Mouse (Mus musculus) heart, adult 2 months (tissue): ENCODE data around the gene Iffo2. TPM values are rescaled to one million over a fixed set of nuclear protein-coding genes. Genes with fewer than 3 reads are reported as not detected.

Source experiments
- DNase-seq, 2 experiments: peaks; one replicate each; pipeline ENCODE4 v3.0.0; 2021
- H3K27ac ChIP-seq: fragments of 200-600 bp; 2 replicates; pipeline ENCODE4 v1.8.1; 2022
- H3K27me3 ChIP-seq: fragments of 200-500 bp; 2 replicates; pipeline ENCODE4 v1.6.1; 2012; ENCODE audit warnings: mild to moderate bottlenecking, low read length, inconsistent platforms, mixed read lengths; ENCODE audit not compliant: control insufficient read depth, insufficient read depth
- H3K36me3 ChIP-seq: fragments of 200-500 bp; 2 replicates; pipeline ENCODE4 v1.6.1; 2012; ENCODE audit warnings: low read length, inconsistent platforms; ENCODE audit not compliant: control insufficient read depth, insufficient read depth
- H3K4me1 ChIP-seq: fragments of 200-500 bp; 2 replicates; pipeline ENCODE4 v1.6.1; 2011; ENCODE audit warnings: low read length; ENCODE audit not compliant: control insufficient read depth, insufficient read depth
- H3K4me3 ChIP-seq: fragments of 200-600 bp; 2 replicates; pipeline ENCODE4 v1.8.1; 2022
- H3K79me2 ChIP-seq: fragments of 200-500 bp; replicated peaks from 2 replicates; pipeline ENCODE4 v1.6.1; 2012; ENCODE audit warnings: mild to moderate bottlenecking, inconsistent platforms, low read length, moderate library complexity, mixed read lengths; ENCODE audit not compliant: control insufficient read depth, insufficient read depth
- H3K9ac ChIP-seq: fragments of 200-500 bp; 2 replicates; pipeline ENCODE4 v1.6.1; 2012; ENCODE audit warnings: low read depth, mild to moderate bottlenecking, control low read depth, inconsistent platforms, low read length, mixed read lengths
- CTCF ChIP-seq: fragments of 200-600 bp; IDR thresholded peaks from 2 replicates; pipeline ENCODE4 v1.8.1; 2022; ENCODE audit warnings: antibody characterized with exemption, mild to moderate bottlenecking, moderate library complexity
- EP300 ChIP-seq: fragments of 200-500 bp; IDR thresholded peaks from 2 replicates; pipeline ENCODE4 v1.6.1; 2011; ENCODE audit warnings: low read depth, low read length, control low read depth; ENCODE audit not compliant: insufficient read depth
- POLR2A ChIP-seq: fragments of 200-500 bp; IDR thresholded peaks from 2 replicates; pipeline ENCODE4 v1.6.1; 2011; ENCODE audit warnings: mild to moderate bottlenecking, low read depth, low read length, control low read depth; ENCODE audit not compliant: insufficient read depth
- WGBS: fragments of 180-500 bp; shearing (Covaris S2); methylation state at CpG from one replicate; pipeline ENCODE4 v1.1.7; 2018; 5-methylcytosine and 5-hydroxymethylcytosine counted together
- intact Hi-C: fragments of 180-260 bp; cut with DNase I; formaldehyde crosslinking; loops from one replicate; pipeline ENCODE4 v1.15.1; 2025
- polyA plus RNA-seq: library from polyadenylated mRNA; depleted of rRNA; stranded (reverse); fragments of >200 nt; gene quantifications from 2 replicates; pipeline ENCODE4 v1.2.3, GENCODE M21; 2012
- total RNA-seq, 2 experiments: library from RNA; stranded (reverse); gene quantifications; 2 replicates each; pipeline ENCODE4 v1.2.3; 2021

The Iffo2 gene
- total and polyA plus RNA-seq, 3 experiments = 3.1 to 5.0 (median 4.9) TPM

DNA sequence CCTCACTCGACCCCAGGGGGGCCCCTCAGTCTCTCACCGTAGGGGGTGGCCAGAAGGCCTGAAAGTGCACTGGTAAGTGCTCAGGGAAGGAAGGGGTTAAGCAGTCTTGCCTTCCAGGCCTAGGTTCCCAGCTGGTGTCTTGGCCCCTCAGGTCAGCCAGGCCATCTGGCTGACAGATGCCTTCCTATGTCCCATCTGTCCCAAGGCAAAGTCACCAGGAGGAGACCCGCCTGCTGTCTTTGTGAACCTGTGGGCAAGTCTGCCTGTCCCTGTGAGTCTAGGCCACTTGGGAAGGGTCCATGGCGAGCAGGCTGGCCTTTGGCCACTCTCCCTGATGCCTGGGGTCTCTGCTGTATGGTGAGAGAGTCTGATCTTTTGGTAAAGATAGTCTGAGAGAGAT is 60.1 kb downstream of the Iffo2 start:
- H3K36me3 ChIP-seq = no peaks in the 10 kb centered on the region
- no peak for DNase-seq
- H3K9ac ChIP-seq = no peak overlapping the region
- 69% methylated on average over 4 of the region's 4 CpGs for WGBS
- H3K79me2 ChIP-seq = peaks cover 5% of the 10 kb centered on the region; the same call in 1 of the 2 replicates
- TF ChIP-seq EP300 = no peak
- no peak for TF ChIP-seq POLR2A
- TF ChIP-seq CTCF = no peak
- H3K4me3 ChIP-seq = no peak overlapping the region
- no peak overlapping the region for H3K27ac ChIP-seq
- intact Hi-C loops = no loop called here
- peaks cover 24% of the 10 kb centered on the region for H3K4me1 ChIP-seq
- H3K27me3 ChIP-seq = no peaks in the 10 kb centered on the region

DNA sequence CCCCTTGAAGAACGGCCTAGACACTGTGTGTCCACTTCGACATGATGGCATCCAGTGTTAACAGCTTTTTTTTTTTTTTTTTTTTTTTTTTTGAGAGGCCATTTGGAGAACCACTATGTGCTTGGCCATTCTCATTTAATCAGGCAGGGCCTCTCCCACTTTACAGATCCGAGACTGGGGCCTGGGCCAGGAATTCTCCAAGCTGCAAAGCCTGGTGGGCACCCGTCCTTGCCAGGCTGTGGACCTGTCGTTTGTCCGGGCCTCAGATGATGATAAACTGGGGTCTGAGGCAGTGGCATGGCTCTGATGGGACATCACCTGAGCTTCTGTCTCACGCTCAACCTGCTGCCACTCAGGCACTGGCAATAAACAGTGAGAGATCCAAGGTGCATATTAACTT is 62.5 kb downstream of the Iffo2 start:
- H3K36me3 ChIP-seq = no peaks in the 10 kb centered on the region
- H3K4me3 ChIP-seq = no peak overlapping the region
- peak overlapping the region; percentile 75 for H3K27ac ChIP-seq
- 68% methylated on average over 7 of the region's 7 CpGs for WGBS
- intact Hi-C loops = no loop called here
- DNase-seq = no peak
- no peak overlapping the region for H3K9ac ChIP-seq
- TF ChIP-seq CTCF (no peak), EP300 (no peak), POLR2A (no peak)
- H3K27me3 ChIP-seq = no peaks in the 10 kb centered on the region
- peaks cover 23% of the 10 kb centered on the region for H3K4me1 ChIP-seq
- peaks cover 5% of the 10 kb centered on the region; the same call in 1 of the 2 replicates for H3K79me2 ChIP-seq

DNA sequence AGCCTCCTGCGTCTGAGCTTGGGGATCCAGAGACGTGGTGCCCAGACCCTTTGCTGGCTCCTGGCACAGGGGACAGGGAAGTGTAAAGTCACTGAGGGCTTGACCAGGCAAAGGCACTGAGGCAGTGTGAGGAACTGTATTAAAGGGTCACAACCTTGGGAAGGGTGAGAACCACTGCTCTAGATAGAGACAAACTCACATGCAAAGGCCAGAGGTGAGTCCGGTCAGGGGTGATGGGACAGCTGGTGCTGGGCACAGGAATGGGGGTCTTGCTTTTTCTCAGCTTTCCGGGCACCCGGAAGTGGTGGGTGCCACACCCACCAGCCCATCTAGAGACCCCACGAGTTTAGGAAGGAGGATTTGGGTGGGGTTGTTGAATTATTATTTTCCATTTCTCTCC is 63.0 kb downstream of the Iffo2 start:
- Histone ChIP-seq H3K79me2 (peaks cover 4% of the 10 kb centered on the region; the same call in 1 of the 2 replicates), H3K36me3 (no peaks in the 10 kb centered on the region), H3K27me3 (no peaks in the 10 kb centered on the region), H3K4me1 (peaks cover 23% of the 10 kb centered on the region), H3K4me3 (no peak overlapping the region), H3K9ac (no peak overlapping the region), H3K27ac (peak overlapping the region; percentile 75)
- 64% methylated on average over 6 of the region's 6 CpGs for WGBS
- no peak for DNase-seq
- intact Hi-C loops = no loop called here
- TF ChIP-seq POLR2A (no peak), EP300 (no peak), CTCF (no peak)

- Histone ChIP-seq H3K27ac (peak overlapping the region; percentile 73), H3K36me3 (no peaks in the 10 kb centered on the region), H3K27me3 (no peaks in the 10 kb centered on the region), H3K4me3 (no peak overlapping the region), H3K9ac (no peak overlapping the region), H3K4me1 (peaks cover 25% of the 10 kb centered on the region), H3K79me2 (peaks cover 4% of the 10 kb centered on the region; the same call in 1 of the 2 replicates)
- TF ChIP-seq EP300 = 0 out of 2 replicates have a peak, but pooled peaks have one; percentile 36
- TF ChIP-seq CTCF = peak; percentile 73
- no peak for TF ChIP-seq POLR2A
- DNase-seq = no peak
- intact Hi-C loops = no loop called here
- 36% methylated on average over 3 of the region's 3 CpGs for WGBS
These were observed 63.7 kb downstream of the Iffo2 start for GRCm38 (mm10) chr4:139594062-139594461.

DNA sequence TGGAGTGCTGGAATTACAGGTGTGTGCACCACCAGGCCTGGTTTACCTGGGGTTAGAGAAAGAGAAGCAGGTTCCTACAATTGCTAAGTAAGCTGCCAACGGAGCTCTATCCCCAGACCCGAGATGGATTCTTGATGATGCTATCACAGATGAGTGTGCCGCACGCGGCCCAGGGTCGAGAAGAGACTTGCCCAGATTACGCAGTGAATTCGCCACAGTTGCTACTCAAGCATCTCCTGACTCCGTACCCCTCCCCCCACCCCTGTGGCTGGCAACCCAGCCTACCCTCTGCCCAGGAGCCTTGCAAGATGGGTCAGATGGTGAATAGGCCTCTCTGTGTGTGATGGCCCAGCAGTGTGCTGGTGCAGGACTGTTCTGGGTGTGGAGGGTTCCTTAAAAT is 66.4 kb downstream of the Iffo2 start:
- intact Hi-C loops = no loop called here
- peak overlapping the region; percentile 20; the same call in 1 of the 2 replicates for H3K27ac ChIP-seq
- TF ChIP-seq POLR2A = no peak
- no peak for TF ChIP-seq EP300
- no peak for TF ChIP-seq CTCF
- H3K27me3 ChIP-seq = no peaks in the 10 kb centered on the region
- H3K79me2 ChIP-seq = peaks cover 4% of the 10 kb centered on the region; the same call in 1 of the 2 replicates
- no peaks in the 10 kb centered on the region for H3K36me3 ChIP-seq
- no peak for DNase-seq
- H3K4me3 ChIP-seq = no peak overlapping the region
- no peak overlapping the region for H3K9ac ChIP-seq
- 75% methylated on average over 9 of the region's 9 CpGs for WGBS
- H3K4me1 ChIP-seq = peaks cover 33% of the 10 kb centered on the region

DNA sequence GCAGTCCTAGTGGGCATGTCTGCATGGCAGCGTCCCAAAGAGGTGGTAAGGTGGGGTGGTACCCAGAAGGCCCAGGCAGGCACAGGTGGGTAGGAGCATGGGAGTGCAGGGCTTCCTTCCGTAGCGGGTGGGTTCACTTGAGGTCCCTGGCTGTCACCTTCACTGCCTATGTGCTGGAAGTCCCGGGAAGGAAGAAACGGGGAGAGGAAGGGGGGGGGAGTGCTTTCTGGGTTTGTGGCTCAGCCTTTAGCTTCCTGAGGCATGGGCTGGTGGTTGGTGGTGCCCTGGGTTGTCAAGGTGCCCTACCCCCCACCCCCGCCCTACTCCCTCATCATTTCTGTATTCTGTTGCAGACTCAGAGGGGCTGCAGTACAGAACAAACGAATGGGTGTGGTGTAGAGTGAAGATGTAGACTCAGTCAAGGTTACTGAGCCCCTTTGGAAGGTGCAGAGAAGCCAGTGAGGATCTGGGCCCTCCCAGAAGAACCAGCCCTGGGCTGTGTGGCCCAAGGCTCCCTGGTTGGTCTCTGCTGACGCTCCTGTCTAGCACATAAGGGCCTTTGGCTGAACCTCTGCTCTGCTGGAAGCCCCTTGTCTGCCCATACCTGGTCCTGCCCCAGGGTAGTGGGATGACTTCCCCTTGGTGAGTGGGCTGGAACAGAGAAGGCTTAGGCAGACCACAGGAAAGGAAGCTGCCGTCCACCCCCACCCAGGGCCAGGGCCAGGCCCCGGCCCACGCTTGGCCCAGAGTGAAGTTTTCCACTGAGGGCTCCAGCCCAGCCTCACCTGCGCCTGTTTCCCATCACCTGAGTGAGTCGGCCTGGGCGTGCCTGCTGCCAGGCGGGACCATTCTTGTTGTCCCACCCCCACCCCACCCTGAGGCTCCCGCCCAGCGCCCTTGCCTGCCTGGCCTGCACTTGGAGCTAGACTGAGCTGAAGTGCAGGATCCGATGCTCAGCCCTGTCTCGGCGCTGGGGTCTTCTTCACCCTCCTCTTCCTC is 67.2 kb downstream of the Iffo2 start:
- H3K4me1 ChIP-seq = peaks cover 39% of the 10 kb centered on the region
- TF ChIP-seq POLR2A = no peak
- no peak for TF ChIP-seq EP300
- TF ChIP-seq CTCF = no peak
- H3K27me3 ChIP-seq = no peaks in the 10 kb centered on the region
- H3K9ac ChIP-seq = peak overlapping the region; percentile 29
- no peak for DNase-seq
- WGBS = 37% methylated on average over 20 of the region's 20 CpGs
- no peaks in the 10 kb centered on the region for H3K36me3 ChIP-seq
- intact Hi-C loops = loop anchor here (2.0 kb wide), 1 partner anchor 17 kb away; no protein-coding TSS in a partner anchor
- peaks cover 4% of the 10 kb centered on the region; the same call in 1 of the 2 replicates for H3K79me2 ChIP-seq
- H3K27ac ChIP-seq = peak overlapping the region; percentile 83
- no peak overlapping the region for H3K4me3 ChIP-seq
